Mouse (Mus musculus) layer of hippocampus, adult 9-11 months (tissue): ENCODE data around the gene Stk16.

Source experiments
- DNase-seq: peaks from one replicate; pipeline ENCODE4 v3.0.0; 2022

Gene Stk16

DNA sequence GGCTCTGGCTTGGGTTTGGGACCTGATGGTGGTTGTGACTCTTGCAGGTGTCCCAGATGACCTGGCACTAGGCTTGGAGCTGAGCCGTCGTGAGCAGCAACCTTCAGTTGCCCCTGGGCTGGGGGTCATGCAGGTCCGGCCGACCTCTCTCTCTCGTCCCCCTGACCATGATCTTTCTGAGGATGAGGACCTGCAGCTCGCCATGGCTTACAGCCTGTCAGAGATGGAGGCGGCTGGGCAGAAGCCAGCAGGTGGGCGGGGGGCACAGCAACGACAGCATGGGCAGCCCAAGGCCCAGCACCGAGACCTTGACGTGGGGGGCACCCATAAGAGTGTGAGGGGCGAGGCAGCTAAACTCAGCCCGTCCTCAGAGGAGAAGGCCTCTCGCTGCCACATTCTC, 32.8 kb downstream of the Stk16 start:
- no peak for DNase-seq

GRCm38 (mm10) chr1:75244175-75244826, 33.7 kb downstream of the Stk16 start:
- no peak for DNase-seq

- DNase-seq: peak; percentile 73
These were observed 34.2 kb downstream of the Stk16 start for GRCm38 (mm10) chr1:75244836-75245235.

- DNase-seq: no peak
These were observed 36.7 kb downstream of the Stk16 start for GRCm38 (mm10) chr1:75247071-75247930.

- DNase-seq: peak; percentile 87
These were observed 37.6 kb downstream of the Stk16 start for GRCm38 (mm10) chr1:75248041-75248772.

DNA sequence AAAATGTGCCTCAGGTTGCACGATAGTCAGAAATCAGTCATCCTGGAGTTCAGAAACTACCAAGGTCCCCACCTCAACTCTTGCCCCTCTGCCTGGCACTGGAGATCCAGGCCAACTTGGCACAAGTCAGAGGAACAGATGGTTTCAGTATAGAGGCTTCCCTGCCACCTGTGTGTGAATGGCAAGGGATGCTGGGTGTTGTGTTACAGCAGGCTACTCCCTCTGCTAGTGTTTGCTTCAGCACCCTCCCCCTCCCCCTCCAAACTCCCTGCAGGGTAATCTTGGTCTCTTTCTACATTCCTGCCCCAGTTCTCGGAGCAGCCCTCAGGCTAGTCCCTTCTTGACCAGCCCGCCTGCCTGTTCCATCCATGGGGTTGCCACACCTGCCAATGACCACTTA, 39.9 kb downstream of the Stk16 start:
- no peak for DNase-seq

DNA sequence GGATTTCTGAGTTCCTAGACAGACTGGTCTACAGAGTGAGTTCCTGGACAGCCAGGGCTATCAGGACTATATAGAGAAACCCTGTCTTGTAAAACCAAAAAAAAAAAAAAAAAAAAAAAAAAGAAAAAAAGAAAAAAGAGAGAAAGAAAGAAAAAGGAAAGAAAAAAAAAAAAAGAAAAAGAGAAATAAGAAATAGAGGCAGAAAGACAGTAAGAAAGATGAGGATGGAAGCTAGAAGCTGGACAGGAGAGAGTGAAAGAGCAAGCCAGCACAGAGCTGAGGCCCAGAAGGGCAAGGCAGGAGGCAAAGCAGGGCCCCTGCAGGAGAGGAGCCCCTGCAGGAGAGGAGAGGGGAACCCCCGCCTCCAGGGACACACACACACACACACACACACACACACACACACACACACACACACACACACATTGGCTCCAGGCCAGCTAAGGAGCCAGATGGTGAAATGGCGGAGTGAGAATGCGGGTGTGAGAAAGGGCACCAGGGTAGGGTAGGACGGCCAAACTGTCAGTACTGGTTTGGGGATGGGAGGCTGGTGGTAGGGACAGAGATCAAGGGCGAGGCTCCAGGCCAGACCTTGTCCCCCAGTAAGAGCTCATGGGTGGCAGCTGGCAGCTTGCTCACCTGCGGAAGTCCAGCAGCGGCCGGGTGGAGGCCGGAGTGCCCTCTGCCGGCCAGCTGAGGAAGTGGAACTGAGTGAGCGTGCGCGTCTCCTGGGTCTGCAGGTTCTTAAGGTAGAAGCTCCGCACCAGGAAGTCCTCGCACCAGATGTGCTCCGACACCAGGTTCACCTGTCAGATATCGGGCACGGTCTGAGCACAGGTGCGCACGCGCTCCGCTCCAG, 40.7 kb downstream of the Stk16 start:
- DNase-seq: no peak

DNA sequence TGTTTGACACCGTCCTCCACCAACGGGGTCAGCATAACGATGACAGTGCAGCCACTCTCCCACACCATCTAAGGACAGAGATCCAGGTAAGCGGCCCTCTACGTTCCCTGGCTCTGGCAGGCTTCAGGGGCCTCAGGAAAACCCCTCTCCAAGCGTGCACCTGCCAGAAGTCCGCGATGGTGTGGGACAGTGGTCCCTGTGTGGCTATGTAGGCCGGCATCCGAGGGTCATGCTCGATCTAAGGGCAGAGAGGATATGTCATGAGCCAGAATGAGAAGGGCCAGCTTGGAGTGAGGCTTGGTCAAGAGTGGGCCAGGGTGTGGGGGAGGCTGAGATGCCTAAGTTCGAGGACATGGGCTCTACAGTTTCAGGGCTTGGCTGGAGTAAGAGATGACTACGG, 41.7 kb downstream of the Stk16 start:
- DNase-seq: no peak

DNA sequence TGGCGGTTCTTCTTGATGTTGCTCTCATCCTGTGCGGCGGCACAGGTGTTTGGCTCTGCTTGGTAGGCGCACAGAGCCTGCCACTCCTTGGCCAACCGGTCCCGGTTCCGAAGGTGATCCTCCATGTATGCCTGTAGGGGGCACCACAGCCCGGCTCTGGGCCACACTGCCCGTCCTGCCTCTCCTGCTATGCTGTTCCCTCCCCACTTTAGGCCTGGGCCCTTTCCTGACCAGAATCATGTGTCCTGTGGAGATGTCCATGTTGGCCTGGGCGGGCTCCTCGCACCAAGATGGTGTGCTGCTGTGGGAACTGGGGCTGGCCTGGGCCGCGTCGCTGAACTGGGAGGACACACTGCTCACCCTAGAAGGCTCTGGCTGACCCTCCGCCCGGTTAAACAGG, 42.4 kb downstream of the Stk16 start:
- no peak for DNase-seq

DNA sequence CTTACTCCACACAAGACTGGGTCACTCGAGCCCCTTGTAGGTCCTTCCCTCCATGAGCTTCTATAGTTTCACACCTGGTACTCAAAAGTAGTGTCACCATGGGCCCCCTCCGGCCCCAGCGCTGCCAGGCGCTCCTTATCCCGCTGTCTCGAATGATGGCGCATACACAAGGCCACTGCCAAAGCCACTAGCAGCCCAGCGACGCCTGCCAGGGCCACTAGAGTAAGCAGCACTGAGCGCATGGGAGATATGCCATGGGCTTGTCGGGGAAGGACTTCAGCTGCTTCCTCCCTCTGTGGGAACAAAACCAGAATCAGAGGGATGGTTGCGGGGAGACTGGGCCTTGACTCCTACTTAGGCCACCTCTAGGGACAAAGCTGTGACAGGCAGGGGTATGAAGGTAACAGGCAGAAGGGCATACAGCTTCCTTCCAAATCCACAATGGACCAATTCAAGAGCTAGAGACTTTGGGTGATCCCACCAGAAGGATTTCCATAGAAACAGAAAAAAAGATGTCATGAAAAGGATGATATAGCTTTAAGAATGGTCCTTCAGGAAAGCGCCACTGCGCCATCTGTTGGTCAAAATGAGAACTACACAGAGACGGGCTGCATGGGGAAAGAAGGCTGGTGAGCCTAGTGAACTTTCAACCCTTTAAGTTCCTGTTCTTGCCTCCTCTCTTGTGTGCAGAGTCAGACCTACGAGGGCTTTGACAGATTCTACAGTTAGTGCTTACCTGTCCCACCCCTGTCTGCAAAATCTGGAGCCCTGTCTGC, 43.4 kb downstream of the Stk16 start:
- DNase-seq: no peak

DNA sequence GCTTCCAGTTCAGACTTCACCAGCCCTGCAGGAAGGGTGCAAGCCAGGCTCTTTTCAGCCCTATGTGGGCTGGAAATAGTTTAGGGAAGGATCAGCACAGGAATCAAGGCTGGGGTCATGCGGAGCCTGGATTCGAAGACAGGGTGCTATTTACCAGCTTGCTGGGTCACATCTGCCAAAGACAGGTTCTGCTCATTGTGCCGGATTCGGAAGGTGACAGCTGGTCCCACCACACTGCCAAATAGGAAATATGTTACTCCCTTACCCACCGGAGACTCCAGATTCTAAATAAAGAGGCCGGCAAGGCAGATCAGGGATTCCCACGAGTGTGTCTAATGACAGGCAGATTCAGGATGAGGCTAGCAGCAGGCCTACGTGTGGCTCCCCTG, 44.0 kb downstream of the Stk16 start:
- no peak for DNase-seq

DNA sequence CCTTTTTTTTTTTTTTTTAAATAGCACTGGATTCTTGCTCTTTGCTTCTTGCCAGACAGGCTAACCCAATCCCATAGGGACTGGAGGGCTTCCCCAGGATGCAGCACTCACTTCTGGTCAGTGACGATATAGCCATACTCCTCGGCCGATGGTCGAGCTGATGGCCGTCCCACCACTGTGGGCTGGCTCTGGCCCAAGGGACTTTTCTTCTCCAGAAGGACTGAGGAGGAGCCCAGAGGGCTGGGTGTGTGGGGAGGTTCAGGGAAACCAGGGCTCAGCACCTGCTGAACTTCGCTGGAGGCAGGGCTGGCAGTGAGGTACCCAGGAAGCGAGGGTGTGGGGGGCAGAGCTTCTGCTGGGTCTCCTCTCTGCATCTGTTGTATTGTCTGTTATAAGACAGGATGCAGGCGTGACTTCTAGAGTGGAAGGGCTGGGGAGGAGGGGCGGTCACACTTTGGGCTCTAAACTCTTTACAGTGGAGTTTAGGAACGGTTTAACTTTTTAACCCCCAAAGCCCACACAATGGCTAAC, 44.9 kb downstream of the Stk16 start:
- no peak for DNase-seq

GRCm38 (mm10) chr1:75261278-75261677, 50.6 kb downstream of the Stk16 start:
- no peak for DNase-seq

GRCm38 (mm10) chr1:75262969-75263951, 52.6 kb downstream of the Stk16 start:
- DNase-seq: no peak

- peak; percentile 84 for DNase-seq
These were observed 53.6 kb downstream of the Stk16 start, which contains the start of gene Ptprn for GRCm38 (mm10) chr1:75264091-75264880. TSS of gene Ptprn (minus strand) at chr1:75264502.
